Mouse (Mus musculus): Measurements from ENCODE around the gene Sfn.

The Sfn gene

DNA sequence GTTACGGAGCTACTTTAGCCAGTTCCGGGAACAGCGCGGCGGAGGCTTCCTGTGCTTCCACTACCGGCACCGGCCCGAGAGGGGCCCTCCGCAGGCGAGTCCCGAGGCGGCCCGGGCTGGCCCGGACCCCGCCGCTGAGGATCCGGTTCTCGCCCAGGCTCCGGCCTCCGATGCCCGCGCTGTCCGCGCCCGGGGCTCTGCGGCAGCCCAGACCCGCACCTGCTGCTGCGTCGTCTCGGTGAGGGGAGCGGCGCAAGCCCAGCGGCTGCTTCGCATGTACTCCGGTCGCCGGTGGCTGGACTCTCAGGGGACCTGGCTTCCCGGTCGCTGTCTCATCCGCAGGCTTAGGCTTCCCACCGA is 27.1 kb downstream of the Sfn start:
- DNase-seq = no peak

DNA sequence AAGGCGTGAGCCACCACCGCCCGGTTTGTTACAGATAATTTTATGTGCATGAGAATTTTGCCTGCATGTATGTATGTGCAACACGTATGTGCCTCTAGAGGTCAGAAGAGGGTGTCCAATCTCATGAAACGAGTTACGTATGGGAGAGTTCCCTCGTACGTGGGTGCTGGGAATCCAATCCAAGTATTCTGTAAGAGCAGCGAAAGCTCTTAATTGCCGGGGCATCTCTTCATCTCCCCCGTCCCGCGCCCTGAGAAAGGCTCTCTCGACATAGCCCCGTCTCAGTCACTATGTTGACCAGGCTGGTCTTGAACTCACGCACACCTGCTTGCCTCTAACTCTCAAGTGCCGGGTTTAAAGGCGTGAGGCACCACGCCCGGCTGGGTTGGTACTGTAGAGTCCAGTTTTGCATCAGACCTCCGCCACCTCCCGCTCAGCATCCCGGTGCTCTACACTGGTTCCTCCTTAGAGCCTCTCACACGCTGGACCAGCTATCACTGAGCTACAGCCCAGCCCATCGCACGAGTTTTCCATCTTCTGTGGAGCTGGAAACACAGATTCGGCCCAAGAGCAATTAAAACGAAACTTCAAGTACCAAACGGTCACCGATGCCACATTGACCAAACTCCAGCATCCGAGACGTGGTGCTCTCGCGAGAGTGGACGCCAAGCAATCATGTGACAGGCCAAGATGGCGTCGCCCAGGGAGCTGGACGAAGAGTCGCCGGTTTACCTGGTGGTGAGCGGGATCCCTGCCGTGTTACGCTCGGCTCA is 27.7 kb downstream of the Sfn start, which contains the start of gene Gpatch3:
Gpatch3 (plus strand) TSS at position 676 of the 773 bp plus-strand sequence.
- peak; percentile 91 for DNase-seq

DNA sequence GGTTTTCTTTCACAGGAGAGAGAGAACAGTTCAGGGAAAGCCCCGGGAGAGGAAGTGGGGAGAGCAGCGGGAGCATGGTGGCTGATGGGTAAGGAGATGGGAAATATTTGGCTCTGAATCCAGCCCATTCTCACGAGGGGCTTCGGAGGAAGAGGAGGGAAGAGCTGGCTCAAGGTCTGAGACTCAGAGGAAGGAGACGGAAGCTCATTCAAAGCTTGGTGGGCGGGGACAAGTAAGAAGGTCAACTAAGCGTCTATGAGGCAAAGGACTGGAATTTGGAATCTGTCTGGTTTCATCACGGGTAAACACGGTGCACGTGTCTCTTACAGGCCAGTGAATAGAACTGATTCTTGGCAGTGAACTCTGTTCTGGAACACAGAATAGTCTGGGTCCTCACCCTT is 31.9 kb downstream of the Sfn start:
- DNase-seq = no peak

DNA sequence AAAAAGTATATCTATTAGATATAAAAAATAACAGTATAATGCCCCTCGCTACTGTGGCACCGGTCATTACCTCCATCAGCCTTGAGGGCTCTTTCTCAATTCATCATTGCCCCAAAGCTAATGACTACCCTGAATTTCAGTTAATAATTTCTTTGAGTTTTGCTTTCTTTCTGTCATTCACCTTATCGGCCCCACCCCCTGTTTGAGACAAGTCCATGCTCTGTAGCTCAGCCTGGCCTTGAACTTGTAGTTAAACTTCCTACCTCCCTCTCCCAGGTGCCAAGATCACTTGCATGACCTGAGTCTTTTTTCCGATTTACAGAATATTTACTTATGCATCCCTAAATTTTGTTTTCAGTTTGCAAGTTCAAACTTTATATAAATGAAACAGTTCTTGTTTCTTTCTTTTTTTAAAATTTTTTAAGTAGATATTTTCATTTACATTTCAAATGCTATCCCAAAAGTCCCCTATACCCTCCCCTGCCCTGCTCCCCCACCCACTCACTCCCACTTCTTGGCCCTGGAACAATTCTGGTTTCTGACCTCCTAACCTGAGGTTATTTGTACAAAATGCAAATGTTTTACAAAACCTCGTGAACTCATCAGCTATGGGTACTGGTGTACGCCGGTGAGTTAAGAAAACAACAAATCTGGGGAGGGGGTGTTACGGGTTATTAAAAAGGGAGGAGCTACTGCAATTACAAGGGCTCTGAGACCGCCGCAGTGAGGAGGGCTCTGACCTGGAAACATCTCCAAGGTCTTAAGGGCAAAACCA is 32.5 kb downstream of the Sfn start:
- DNase-seq = no peak

DNA sequence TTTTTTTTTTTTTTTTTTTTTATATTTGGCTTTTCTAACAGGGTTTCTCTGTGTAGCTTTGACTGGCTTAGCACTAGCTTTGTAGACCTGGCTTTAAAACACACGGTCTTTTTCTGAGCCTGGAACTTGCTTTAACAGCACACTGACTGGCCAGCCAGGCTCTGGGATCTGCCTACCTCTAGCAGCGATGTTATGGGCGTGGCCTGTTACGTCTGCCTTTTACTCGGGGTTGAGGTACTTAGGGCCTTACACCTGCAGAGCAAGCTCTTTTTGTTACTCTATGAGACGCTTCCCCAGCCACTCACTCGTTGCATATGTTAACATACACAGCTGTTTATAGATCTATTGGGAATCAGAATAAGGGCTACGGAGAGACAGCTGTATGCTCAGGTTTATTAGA is 34.7 kb downstream of the Sfn start:
- no peak for DNase-seq

DNA sequence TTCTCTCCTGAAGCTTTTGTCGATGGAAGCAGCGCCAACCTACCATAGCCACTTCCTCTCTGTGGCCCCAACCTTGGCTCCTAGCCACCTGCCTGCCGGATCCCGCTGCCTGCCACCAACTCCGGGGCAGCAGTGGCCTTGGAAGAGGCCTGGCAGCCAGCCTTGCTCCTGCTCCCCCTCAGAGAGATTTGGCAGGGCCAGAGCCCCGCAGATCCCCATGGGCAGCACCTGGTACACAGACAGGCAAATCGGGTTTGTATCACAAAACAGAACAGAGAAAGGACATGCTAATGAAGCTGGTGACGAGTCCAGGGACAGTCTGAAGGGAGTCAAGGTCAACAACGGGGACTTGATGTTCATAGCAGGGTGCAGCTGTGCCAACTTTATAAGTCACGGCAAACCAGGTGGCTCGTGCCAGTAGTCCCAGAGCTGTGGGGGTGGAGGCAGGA is 38.8 kb downstream of the Sfn start:
- no peak for DNase-seq

DNA sequence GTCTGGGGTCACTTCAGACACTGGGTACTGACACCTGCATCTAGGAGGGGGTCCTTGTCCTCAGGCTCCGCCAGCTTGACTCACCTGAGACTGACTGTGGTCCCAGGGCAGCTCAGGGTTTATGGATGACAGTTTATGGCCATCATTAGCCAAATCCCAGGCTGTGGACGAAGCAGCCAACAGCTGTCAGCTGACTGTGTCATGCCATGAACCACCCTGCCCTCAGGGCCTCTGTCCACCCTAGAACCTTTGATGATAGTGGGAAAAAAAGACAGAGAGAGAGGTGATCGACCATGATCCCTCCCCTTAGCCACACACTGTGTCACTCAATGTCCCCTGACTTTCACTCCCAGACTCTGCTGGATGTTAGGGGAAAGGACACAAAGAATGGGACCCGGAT is 40.3 kb downstream of the Sfn start:
- no peak for DNase-seq

DNA sequence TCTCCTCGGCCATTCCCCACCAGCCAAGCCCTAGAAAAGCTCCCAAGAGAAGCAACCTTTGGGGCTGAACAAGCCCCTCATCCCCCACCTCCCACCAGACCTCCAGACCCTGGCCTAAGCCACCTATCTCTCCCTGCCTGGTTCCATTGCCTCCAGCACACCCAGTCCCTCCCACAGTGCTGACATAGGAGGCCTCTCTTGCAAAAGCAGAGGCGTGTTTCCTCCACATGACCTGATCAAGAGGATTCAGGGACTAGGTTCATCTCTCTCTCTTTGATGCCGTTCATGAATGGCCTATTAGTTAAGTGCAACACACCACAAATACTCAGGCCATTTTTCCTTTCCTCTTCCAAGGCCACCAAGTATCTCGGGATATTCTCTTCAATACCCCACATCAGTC is 42.1 kb downstream of the Sfn start:
- no peak for DNase-seq

DNA sequence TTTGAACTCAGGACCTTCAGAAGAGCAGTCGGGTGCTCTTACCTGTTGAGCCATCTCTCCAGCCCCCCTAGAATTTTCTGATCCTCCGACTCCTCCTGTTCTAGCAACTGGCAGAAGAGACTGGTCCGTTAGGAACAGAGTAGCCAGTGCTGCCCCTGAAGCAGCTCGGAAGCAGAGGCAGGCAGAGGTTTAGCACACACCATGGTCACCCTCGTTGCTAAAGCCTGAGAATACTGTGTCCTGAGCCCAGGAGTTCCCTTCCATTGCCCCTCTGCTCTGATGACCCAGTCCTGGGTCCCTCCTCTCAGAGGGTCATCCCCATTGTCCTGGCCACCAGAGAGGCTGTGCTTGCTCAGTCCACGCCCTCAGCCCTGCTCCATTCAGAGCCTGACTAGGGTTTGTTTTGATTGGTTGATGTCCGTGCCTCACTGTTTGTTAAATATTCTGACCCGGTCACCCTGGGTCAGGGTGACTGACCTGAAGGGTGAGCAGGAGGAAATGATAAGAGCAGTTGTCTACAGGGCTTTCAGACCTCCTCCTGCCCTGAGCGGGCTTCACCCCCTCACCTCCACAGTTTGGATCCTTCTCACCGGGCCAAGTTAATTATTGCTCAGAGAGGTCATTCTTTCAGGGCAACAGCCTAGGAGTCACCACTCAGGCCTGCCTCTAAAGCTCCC is 44.8 kb downstream of the Sfn start:
- DNase-seq = peak; percentile 54

DNA sequence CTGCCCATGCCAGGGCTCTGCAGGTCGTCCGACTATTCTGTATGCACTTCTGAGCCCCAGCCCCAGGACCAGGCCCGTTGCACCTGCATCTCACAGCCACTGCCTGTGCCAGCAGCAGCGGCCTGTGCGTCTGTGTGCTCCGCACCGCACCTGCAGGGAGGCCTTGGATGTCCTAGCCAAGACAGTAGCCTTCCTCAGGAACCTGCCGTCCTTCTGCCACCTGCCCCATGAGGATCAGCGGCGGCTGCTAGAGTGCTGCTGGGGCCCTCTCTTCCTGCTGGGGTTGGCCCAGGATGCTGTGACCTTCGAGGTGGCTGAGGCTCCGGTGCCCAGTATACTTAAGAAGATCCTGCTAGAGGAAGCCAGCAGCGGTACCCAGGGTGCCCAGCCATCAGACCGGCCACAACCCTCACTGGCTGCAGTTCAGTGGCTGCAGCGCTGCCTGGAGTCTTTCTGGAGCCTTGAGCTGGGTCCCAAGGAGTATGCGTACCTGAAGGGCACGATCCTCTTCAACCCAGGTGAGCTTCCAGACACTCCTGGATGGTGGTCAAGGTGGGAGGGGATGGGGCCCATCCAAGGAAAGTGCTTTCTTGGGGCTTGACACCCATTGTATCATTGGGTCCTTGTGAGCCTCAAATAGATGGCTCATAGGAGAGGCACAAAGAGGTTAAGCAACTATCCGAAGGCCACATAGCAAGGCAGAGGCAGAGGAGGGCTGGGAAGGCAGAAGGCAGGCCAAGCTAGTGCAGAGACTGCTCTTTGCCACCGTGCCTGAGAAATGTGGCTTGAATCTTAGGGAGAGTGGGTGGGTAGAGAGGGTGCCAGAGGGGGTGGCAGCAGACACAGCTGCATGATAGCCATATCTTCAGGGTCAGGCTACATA is 48.3 kb downstream of the Sfn start:
- no peak for DNase-seq

DNA sequence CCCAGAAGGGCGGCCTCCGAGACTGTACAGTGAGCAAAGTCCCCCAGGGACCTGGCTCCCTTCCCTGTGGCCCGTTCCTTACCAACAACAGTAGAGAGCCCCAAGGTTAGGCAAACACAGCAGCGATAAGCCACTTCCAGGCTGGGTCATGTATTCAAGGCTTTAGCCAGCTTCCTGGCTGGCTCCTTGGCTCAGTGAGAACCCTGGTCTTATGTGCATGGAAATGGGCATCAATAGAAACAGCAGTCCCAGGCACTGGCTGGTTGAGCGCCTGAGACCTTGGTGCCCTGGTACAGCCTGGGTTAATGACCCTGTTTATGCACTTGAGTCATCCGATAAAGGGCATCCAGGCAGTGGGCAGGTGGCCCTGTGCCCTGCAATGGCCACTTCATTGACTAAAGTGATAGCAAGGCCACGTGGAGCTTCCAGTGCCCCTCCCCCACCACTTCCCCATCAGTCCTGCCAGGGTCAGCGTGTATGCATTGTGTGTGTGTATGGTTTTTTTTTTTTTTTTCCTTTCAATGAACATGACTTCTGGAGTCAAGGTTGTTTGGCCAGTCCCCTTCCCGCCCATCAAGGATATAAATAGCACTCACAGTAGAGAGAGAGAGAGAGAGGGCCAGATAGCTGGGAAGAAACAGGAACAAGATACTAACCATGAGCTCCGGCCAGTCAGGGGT is 49.1 kb downstream of the Sfn start, which contains the start of gene Nr0b2:
Nr0b2 (plus strand) TSS at position 609 of the 680 bp plus-strand sequence.
- peak; percentile 50 for DNase-seq

DNA sequence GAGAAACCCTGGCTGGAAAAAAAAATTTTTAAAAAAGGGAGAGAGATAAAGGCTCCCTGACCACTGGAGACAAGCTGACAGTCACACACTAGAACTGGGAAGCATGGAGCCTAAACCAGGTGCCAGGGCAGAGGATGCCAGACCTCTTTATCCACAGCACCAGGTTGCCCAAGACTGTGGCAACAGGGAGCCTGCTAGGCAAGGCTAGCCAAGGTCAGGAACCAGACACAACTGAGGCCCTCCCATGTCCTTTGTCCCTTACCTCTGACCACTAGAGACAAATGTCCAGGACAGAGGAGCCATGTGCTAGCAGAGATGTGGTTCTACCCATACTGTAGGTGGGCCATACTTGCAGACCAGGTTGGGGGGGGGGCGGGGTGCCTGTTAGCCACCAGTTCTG is 49.9 kb downstream of the Sfn start:
- no peak for DNase-seq

Data from liver (tissue).